Mouse (Mus musculus) lung, embryonic 14.5 days (tissue): ENCODE measurements around the gene Phf24. TPM values are rescaled to one million over a fixed set of nuclear protein-coding genes. Genes with fewer than 3 reads are reported as not detected.

Source experiments
- ATAC-seq: fragments of 200-750 bp; cut with Nextera tagmentation; 2 replicates; pipeline ENCODE4 v1.8.0; 2017; ENCODE audit warnings: mild to moderate bottlenecking, moderate TSS enrichment, moderate library complexity; ENCODE audit not compliant: insufficient read depth
- DNase-seq: peaks from one replicate; pipeline ENCODE4 v3.0.0-alpha.2; 2015
- H3K27ac ChIP-seq: fragments of 300-500 bp; sonication (generic); 2 replicates; pipeline ENCODE4 v1.5.1; 2014; ENCODE audit warnings: low read depth, mild to moderate bottlenecking, moderate library complexity
- H3K27me3 ChIP-seq: fragments of 300-500 bp; sonication (generic); 2 replicates; pipeline ENCODE4 v1.6.1; 2014; ENCODE audit warnings: low read length, control low read depth; ENCODE audit not compliant: insufficient read depth
- H3K36me3 ChIP-seq: fragments of 300-500 bp; sonication (generic); 2 replicates; pipeline ENCODE4 v1.6.1; 2014; ENCODE audit warnings: control low read depth; ENCODE audit not compliant: insufficient read depth
- H3K4me1 ChIP-seq: fragments of 300-500 bp; sonication (generic); 2 replicates; pipeline ENCODE4 v1.6.1; 2014; ENCODE audit warnings: antibody characterized with exemption, control low read depth; ENCODE audit not compliant: insufficient read depth
- H3K4me2 ChIP-seq: fragments of 300-500 bp; sonication (generic); 2 replicates; pipeline ENCODE4 v1.6.1; 2014; ENCODE audit warnings: mild to moderate bottlenecking
- H3K4me3 ChIP-seq: fragments of 300-500 bp; sonication (generic); 2 replicates; pipeline ENCODE4 v1.5.1; 2014; ENCODE audit warnings: low read depth, low read length
- H3K9ac ChIP-seq: fragments of 300-500 bp; sonication (generic); 2 replicates; pipeline ENCODE4 v1.6.1; 2014
- H3K9me3 ChIP-seq: fragments of 300-500 bp; sonication (generic); 2 replicates; pipeline ENCODE4 v1.6.1; 2016; ENCODE audit warnings: low read depth, low read length, control low read depth
- CTCF ChIP-seq: IDR thresholded peaks from 2 replicates; pipeline ENCODE4 v1.5.1; 2016; ENCODE audit warnings: antibody characterized with exemption, low read depth
- WGBS: fragments of 180-500 bp; shearing (Covaris S2); extraction: QIAGEN DNeasy Blood & Tissue Kit; methylation state at CpG from one replicate; pipeline ENCODE4 v1.1.7; 2014; 5-methylcytosine and 5-hydroxymethylcytosine counted together
- polyA plus RNA-seq: library from polyadenylated mRNA; unstranded; fragments of >200 nt; fragmentation: Nextera tagmentation; extraction: Ambion mirVana; gene quantifications from 2 replicates; pipeline ENCODE4 v1.2.1, GENCODE M21; 2014

Phf24 gene
- polyA plus RNA-seq, 1 experiment from 2014 or later: 0.53 TPM

GRCm38 (mm10) chr4:42949676-42950051 lies 33.2 kb downstream of the Phf24 start, which contains the start of gene Dnajb5:
Gene Dnajb5 (plus strand): TSS chr4:42949814.
- DNase-seq: peak; percentile 96
- under 1% methylated on average over 39 of the region's 39 CpGs for WGBS
- Histone ChIP-seq H3K4me3 (peak within 1 kb of the TSS; percentile 65), H3K9ac (peak within 1 kb of the TSS; percentile 93), H3K9me3 (no peaks in the 10 kb centered on the region), H3K27me3 (no peaks in the 10 kb centered on the region), H3K27ac (peak within 1 kb of the TSS; percentile 90), H3K4me1 (peaks cover 6% of the 10 kb centered on the region; the same call in 1 of the 2 replicates), H3K36me3 (no peaks in the 10 kb centered on the region), H3K4me2 (peak within 1 kb of the TSS; percentile 75)
- no peak for TF ChIP-seq CTCF
- ATAC-seq: peak; percentile 98

DNA sequence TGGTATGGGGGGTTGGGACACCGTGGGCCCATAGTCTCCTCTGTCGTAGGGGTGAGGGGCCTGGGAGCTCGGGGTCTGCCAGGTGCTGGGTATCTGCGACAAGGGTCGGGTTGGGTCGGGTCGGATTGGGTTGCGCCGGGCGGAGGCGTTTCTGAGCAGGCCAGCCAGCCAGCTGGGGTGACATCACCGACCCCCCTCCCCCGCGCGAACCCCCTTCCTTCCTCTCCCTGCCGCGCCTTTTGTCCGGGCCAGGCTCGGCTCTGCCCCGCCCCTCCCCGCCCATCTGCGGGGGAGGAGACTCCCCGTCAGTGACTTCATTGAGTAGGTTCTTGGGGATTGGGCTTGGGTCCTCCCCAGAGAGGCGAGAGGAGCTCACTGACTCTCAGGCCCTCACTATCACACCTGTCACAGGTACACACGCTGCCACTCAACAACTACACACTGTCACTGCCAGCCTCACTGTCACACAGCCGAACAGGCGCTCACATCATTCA lies 33.7 kb downstream of the Phf24 start:
- under 1% methylated on average over 27 of the region's 27 CpGs for WGBS
- peaks cover 6% of the 10 kb centered on the region; the same call in 1 of the 2 replicates for H3K4me1 ChIP-seq
- peak overlapping the region; percentile 65 for H3K4me3 ChIP-seq
- H3K4me2 ChIP-seq: peak overlapping the region; percentile 75
- no peak for TF ChIP-seq CTCF
- peak; percentile 75 for ATAC-seq
- peaks cover 3% of the 10 kb centered on the region; the same call in 1 of the 2 replicates for H3K36me3 ChIP-seq
- H3K9ac ChIP-seq: peak overlapping the region; percentile 93
- peak overlapping the region; percentile 90 for H3K27ac ChIP-seq
- no peaks in the 10 kb centered on the region for H3K9me3 ChIP-seq
- DNase-seq: peak; percentile 93
- no peaks in the 10 kb centered on the region for H3K27me3 ChIP-seq

- no peak for TF ChIP-seq CTCF
- H3K27ac ChIP-seq: no peak overlapping the region
- peaks cover 6% of the 10 kb centered on the region; the same call in 1 of the 2 replicates for H3K4me1 ChIP-seq
- DNase-seq: no peak
- H3K4me2 ChIP-seq: no peak overlapping the region; the same call in 1 of the 2 replicates
- no peak overlapping the region for H3K9ac ChIP-seq
- WGBS: 56% methylated on average over 11 of the region's 11 CpGs
- no peaks in the 10 kb centered on the region for H3K27me3 ChIP-seq
- H3K4me3 ChIP-seq: no peak overlapping the region
- no peaks in the 10 kb centered on the region for H3K9me3 ChIP-seq
- peaks cover 12% of the 10 kb centered on the region for H3K36me3 ChIP-seq
- no peak for ATAC-seq
Measured at GRCm38 (mm10) chr4:42951206-42952195, 35.0 kb downstream of the Phf24 start.

GRCm38 (mm10) chr4:42952563-42952962 lies 36.1 kb downstream of the Phf24 start:
- peaks cover 6% of the 10 kb centered on the region; the same call in 1 of the 2 replicates for H3K4me1 ChIP-seq
- no peak for ATAC-seq
- 81% methylated on average over 7 of the region's 7 CpGs for WGBS

GRCm38 (mm10) chr4:42953435-42954094 lies 37.1 kb downstream of the Phf24 start:
- H3K4me1 ChIP-seq: peaks cover 6% of the 10 kb centered on the region; the same call in 1 of the 2 replicates
- H3K36me3 ChIP-seq: peaks cover 28% of the 10 kb centered on the region
- ATAC-seq (no peak), DNase-seq (peak; percentile 11)
- H3K27me3 ChIP-seq: no peaks in the 10 kb centered on the region
- H3K4me2 ChIP-seq: no peak overlapping the region
- no peak for TF ChIP-seq CTCF
- peak overlapping the region; percentile 54; the same call in 1 of the 2 replicates for H3K27ac ChIP-seq
- no peak overlapping the region for H3K4me3 ChIP-seq
- WGBS: 33% methylated on average over 10 of the region's 10 CpGs
- H3K9ac ChIP-seq: no peak overlapping the region; the same call in 1 of the 2 replicates
- no peaks in the 10 kb centered on the region for H3K9me3 ChIP-seq

More at GRCm38 (mm10) chr4:42952563-42952962, 36.1 kb downstream of the Phf24 start:
- no peak overlapping the region for H3K27ac ChIP-seq
- no peaks in the 10 kb centered on the region for H3K9me3 ChIP-seq
- no peak overlapping the region for H3K4me2 ChIP-seq
- peaks cover 23% of the 10 kb centered on the region for H3K36me3 ChIP-seq
- no peak for DNase-seq
- H3K27me3 ChIP-seq: no peaks in the 10 kb centered on the region
- H3K9ac ChIP-seq: no peak overlapping the region
- no peak for TF ChIP-seq CTCF
- no peak overlapping the region for H3K4me3 ChIP-seq

GRCm38 (mm10) chr4:42954297-42954696 lies 37.8 kb downstream of the Phf24 start:
- Histone ChIP-seq H3K9ac (no peak overlapping the region), H3K9me3 (no peaks in the 10 kb centered on the region), H3K27ac (no peak overlapping the region), H3K36me3 (peaks cover 28% of the 10 kb centered on the region), H3K4me1 (peaks cover 6% of the 10 kb centered on the region; the same call in 1 of the 2 replicates), H3K4me3 (no peak overlapping the region), H3K27me3 (no peaks in the 10 kb centered on the region), H3K4me2 (no peak overlapping the region)
- WGBS: 10% methylated on average over 9 of the region's 10 CpGs
- peak; percentile 91 for TF ChIP-seq CTCF
- ATAC-seq: no peak
- DNase-seq: peak; percentile 82
